ENCODE assay signal across 7 mouse cellular contexts in genomic region chr15:18832263-18832662, GRCm38 (mm10). TPM values are rescaled to one million over a fixed set of nuclear protein-coding genes. Genes with fewer than 3 reads are reported as not detected.
DNase-seq lines count a peak whose midpoint lies in the region; ATAC-seq lines count a peak whose summit lies in the region.

No protein-coding gene starts in this region.

- H3K27me3 ChIP-seq in hindbrain, embryonic 16.5 days (replicated peaks; ENCODE audit: control insufficient read depth, insufficient read depth, low read length) = no peaks in the 10 kb centered on the region
- no peaks in the 10 kb centered on the region for H3K27me3 ChIP-seq in limb, embryonic 10.5 days (ENCODE audit: low read depth, poor library complexity, severe bottlenecking)
- no peaks in the 10 kb centered on the region for H3K27me3 ChIP-seq in neural tube, embryonic 14.5 days (ENCODE audit: control insufficient read depth, insufficient read depth, low read length)

- peak; percentile 56 for DNase-seq in testis, postnatal 10 days (ENCODE audit: low spot score)
- no peak for DNase-seq in testis, postnatal 14 days (ENCODE audit: low spot score)
- DNase-seq in cerebellum, postnatal 25 days = peak; percentile 62 to 84
- DNase-seq in limb, embryonic 10.5 days (ENCODE audit: low spot score) = peak; percentile 50

- H3K27ac ChIP-seq in hindbrain, embryonic 16.5 days (ENCODE audit: low read depth, low read length) = no peak overlapping the region
- no peak overlapping the region for H3K27ac ChIP-seq in limb, embryonic 10.5 days
- H3K27ac ChIP-seq in neural tube, embryonic 14.5 days (ENCODE audit: low read depth, low read length) = no peak overlapping the region

- H3K9me3 ChIP-seq in hindbrain, embryonic 16.5 days (ENCODE audit: control insufficient read depth, low read length) = no peaks in the 10 kb centered on the region; the same call in 1 of the 2 replicates
- H3K9me3 ChIP-seq in limb, embryonic 10.5 days (replicated peaks) = no peaks in the 10 kb centered on the region
- H3K9me3 ChIP-seq in neural tube, embryonic 14.5 days (ENCODE audit: control insufficient read depth, low read length) = no peaks in the 10 kb centered on the region

- no peak overlapping the region for H3K4me3 ChIP-seq in hindbrain, embryonic 16.5 days (ENCODE audit: low read length)
- no peak overlapping the region for H3K4me3 ChIP-seq in limb, embryonic 10.5 days
- no peak overlapping the region for H3K4me3 ChIP-seq in neural tube, embryonic 14.5 days (ENCODE audit: low read depth, low read length)

- no peak overlapping the region for H3K9ac ChIP-seq in hindbrain, embryonic 16.5 days (ENCODE audit: low read depth, low read length)
- H3K9ac ChIP-seq in neural tube, embryonic 14.5 days (replicated peaks; ENCODE audit: low read depth, low read length) = no peak overlapping the region

- no peaks in the 10 kb centered on the region for H3K36me3 ChIP-seq in hindbrain, embryonic 16.5 days (ENCODE audit: control insufficient read depth, insufficient read depth, low read length)
- no peaks in the 10 kb centered on the region for H3K36me3 ChIP-seq in limb, embryonic 10.5 days
- H3K36me3 ChIP-seq in neural tube, embryonic 14.5 days (ENCODE audit: control insufficient read depth, insufficient read depth, low read length) = no peaks in the 10 kb centered on the region

- peak; percentile 84 for ATAC-seq in activated CD4-positive, CD25-positive, alpha-beta regulatory T cell, adult 4 months
- peak; percentile 48; the same call in 1 of the 2 replicates for ATAC-seq in hindbrain, embryonic 16.5 days
- ATAC-seq in neural tube, embryonic 14.5 days (ENCODE audit: low read depth) = peak; percentile 66; the same call in 1 of the 2 replicates

- no peaks in the 10 kb centered on the region for H3K4me1 ChIP-seq in hindbrain, embryonic 16.5 days (ENCODE audit: control insufficient read depth, insufficient read depth, low read depth, low read length)
- no peaks in the 10 kb centered on the region for H3K4me1 ChIP-seq in limb, embryonic 10.5 days
- H3K4me1 ChIP-seq in neural tube, embryonic 14.5 days (ENCODE audit: control insufficient read depth, insufficient read depth, low read length) = no peaks in the 10 kb centered on the region

- H3K4me2 ChIP-seq in hindbrain, embryonic 16.5 days (ENCODE audit: low read length) = no peak overlapping the region
- no peak overlapping the region for H3K4me2 ChIP-seq in neural tube, embryonic 14.5 days (ENCODE audit: low read depth, low read length)

- 18% methylated on average over 4 of the region's 4 CpGs for WGBS in hindbrain, embryonic 16.5 days
- WGBS in limb, embryonic 10.5 days = 18% methylated on average over 4 of the region's 4 CpGs
- 23% methylated on average over 4 of the region's 4 CpGs for WGBS in neural tube, embryonic 14.5 days

RNA-seq across cellular contexts. Expression of gene Cdh10, which starts 13.5 kb away (rescaled TPM):
- polyA plus RNA-seq in activated CD4-positive, CD25-positive, alpha-beta regulatory T cell, adult 4 months (2017; shearing (Covaris generic)) = not detected
- 31.2 and 33.7 TPM in 2 replicates for polyA plus RNA-seq in hindbrain, embryonic 16.5 days (2015; fragmentation: Nextera tagmentation; extraction: Ambion mirVana)
- polyA plus RNA-seq in limb, embryonic 10.5 days (2016; fragmentation: Nextera tagmentation; extraction: Ambion mirVana) = 0.41 and 1.7 TPM in 2 replicates
- polyA plus RNA-seq in neural tube, embryonic 14.5 days (2014; fragmentation: Nextera tagmentation; extraction: Ambion mirVana) = 25.1 and 28.2 TPM in 2 replicates
